Mouse (Mus musculus) CH12.LX (cell line): ENCODE results near the gene Fam133b. TPM values are rescaled to one million over a fixed set of nuclear protein-coding genes. Genes with fewer than 3 reads are reported as not detected.
A peak's percentile ranks its signal among the peaks of the same experiment; 100 is the strongest.

ENCODE experiments used
- DNase-seq: peaks from one replicate; pipeline ENCODE4 v3.0.0-alpha.2; 2013; ENCODE audit errors: extremely low read depth
- H3K27ac ChIP-seq: 2 replicates; pipeline ENCODE4 v1.5.1; 2012; ENCODE audit warnings: low read depth, mild to moderate bottlenecking, control low read depth, moderate library complexity; ENCODE audit not compliant: insufficient read depth
- H3K27me3 ChIP-seq: replicated peaks from 2 replicates; pipeline ENCODE3; 2012; ENCODE audit warnings: inconsistent platforms
- H3K36me3 ChIP-seq, 2 experiments: replicated peaks in 1 of 2; 2 replicates each; pipeline versions ENCODE3 to v1.6.1; 2012; ENCODE audit warnings: inconsistent platforms in 1 of 2, low read length in 1 of 2, mild to moderate bottlenecking in 1 of 2, mixed read lengths in 1 of 2, moderate library complexity in 1 of 2; ENCODE audit not compliant: control insufficient read depth in 1 of 2, insufficient read depth in 1 of 2
- H3K4me1 ChIP-seq, 2 experiments: 2 replicates each; pipeline ENCODE4 v1.6.1; 2012; ENCODE audit warnings: inconsistent platforms in 1 of 2, moderate library complexity in 1 of 2; ENCODE audit not compliant: insufficient read depth in 2 of 2, control insufficient read depth in 1 of 2
- H3K4me2 ChIP-seq: 2 replicates; pipeline ENCODE4 v1.6.1; 2012; ENCODE audit warnings: low read depth, mild to moderate bottlenecking, control low read depth; ENCODE audit not compliant: poor library complexity, insufficient read depth, severe bottlenecking
- H3K4me3 ChIP-seq, 3 experiments: fragments of 150-350 bp in 1 of 3; sonication (generic) in 1 of 3; replicated peaks in 1 of 3; 2 replicates each; pipeline versions ENCODE3 to v1.5.1; 2011 to 2012; ENCODE audit warnings: low read depth in 2 of 3, low read length in 2 of 3, mild to moderate bottlenecking in 2 of 3, moderate library complexity in 2 of 3, control low read depth in 1 of 3, improper control_type of control experiment in 1 of 3, inconsistent platforms in 1 of 3, mixed read lengths in 1 of 3; ENCODE audit not compliant: poor library complexity in 1 of 3
- H3K79me2 ChIP-seq: replicated peaks from 2 replicates; pipeline ENCODE4 v1.6.1; 2012; ENCODE audit warnings: mild to moderate bottlenecking, moderate library complexity; ENCODE audit not compliant: control insufficient read depth, poor library complexity, insufficient read depth, severe bottlenecking; ENCODE audit errors: extremely low read depth
- H3K9ac ChIP-seq: 2 replicates; pipeline ENCODE4 v1.6.1; 2012; ENCODE audit warnings: low read depth, mild to moderate bottlenecking, control low read depth, moderate library complexity; ENCODE audit not compliant: insufficient read depth
- H3K9me3 ChIP-seq: replicated peaks from 2 replicates; pipeline ENCODE3; 2012; ENCODE audit warnings: low read length, inconsistent platforms, mixed read lengths
- BHLHE40 ChIP-seq: IDR thresholded peaks from 2 replicates; pipeline ENCODE4 v1.6.1; 2011; ENCODE audit warnings: mild to moderate bottlenecking, low read depth, low read length, improper control_type of control experiment
- CHD1 ChIP-seq: IDR thresholded peaks from 2 replicates; pipeline ENCODE4 v1.6.1; 2012; ENCODE audit warnings: low read depth, low read length, improper control_type of control experiment, inconsistent platforms
- CHD2 ChIP-seq: IDR thresholded peaks from 2 replicates; pipeline ENCODE4 v1.6.1; 2011; ENCODE audit warnings: low read length, improper control_type of control experiment
- CTCF ChIP-seq, 2 experiments: IDR thresholded peaks in 1 of 2; conservative IDR thresholded peaks in 1 of 2; 2 replicates each; pipeline ENCODE4 v1.5.1; 2011 to 2012; ENCODE audit warnings: low read depth in 2 of 2, low read length in 2 of 2, improper control_type of control experiment in 1 of 2, inconsistent platforms in 1 of 2, mild to moderate bottlenecking in 1 of 2, moderate library complexity in 1 of 2
- E2F4 ChIP-seq: IDR thresholded peaks from 2 replicates; pipeline ENCODE4 v1.6.1; 2011; ENCODE audit warnings: low read depth, low read length, improper control_type of control experiment; ENCODE audit not compliant: insufficient replicate concordance
- ELF1 ChIP-seq: IDR thresholded peaks from 2 replicates; pipeline ENCODE4 v1.6.1; 2014; ENCODE audit warnings: low read depth, mild to moderate bottlenecking, inconsistent platforms, low read length, improper control_type of control experiment
- ETS1 ChIP-seq: conservative IDR thresholded peaks from 2 replicates; pipeline ENCODE4 v1.6.1; 2012; ENCODE audit warnings: low read depth, mild to moderate bottlenecking, inconsistent platforms, low read length, improper control_type of control experiment, moderate library complexity
- HCFC1 ChIP-seq: IDR thresholded peaks from 2 replicates; pipeline ENCODE4 v1.6.1; 2012; ENCODE audit warnings: low read depth, mild to moderate bottlenecking, inconsistent platforms, low read length, improper control_type of control experiment
- IRF4 ChIP-seq: IDR thresholded peaks from 2 replicates; pipeline ENCODE4 v1.6.1; 2014; ENCODE audit warnings: low read depth, mild to moderate bottlenecking, inconsistent platforms, low read length, improper control_type of control experiment
- JUND ChIP-seq: conservative IDR thresholded peaks from 2 replicates; pipeline ENCODE4 v1.6.1; 2011; ENCODE audit warnings: low read depth, low read length, improper control_type of control experiment
- KAT2A ChIP-seq: IDR thresholded peaks from 2 replicates; pipeline ENCODE4 v1.6.1; 2012; ENCODE audit warnings: low read length, improper control_type of control experiment, inconsistent platforms; ENCODE audit not compliant: insufficient replicate concordance
- MAFK ChIP-seq: IDR thresholded peaks from 2 replicates; pipeline ENCODE4 v1.6.1; 2011; ENCODE audit warnings: low read length, improper control_type of control experiment; ENCODE audit not compliant: insufficient replicate concordance
- MAX ChIP-seq: IDR thresholded peaks from 2 replicates; pipeline ENCODE4 v1.6.1; 2011; ENCODE audit warnings: low read length, improper control_type of control experiment
- MAZ ChIP-seq: IDR thresholded peaks from 2 replicates; pipeline ENCODE4 v1.6.1; 2012; ENCODE audit warnings: low read depth, mild to moderate bottlenecking, inconsistent platforms, low read length, improper control_type of control experiment, moderate library complexity
- MEF2A ChIP-seq: IDR thresholded peaks from 2 replicates; pipeline ENCODE4 v1.6.1; 2014; ENCODE audit warnings: low read depth, mild to moderate bottlenecking, inconsistent platforms, low read length, improper control_type of control experiment, borderline replicate concordance
- MXI1 ChIP-seq: IDR thresholded peaks from 2 replicates; pipeline ENCODE4 v1.6.1; 2011; ENCODE audit warnings: mild to moderate bottlenecking, low read depth, low read length, improper control_type of control experiment
- MYC ChIP-seq: IDR thresholded peaks from 2 replicates; pipeline ENCODE4 v1.6.1; 2011; ENCODE audit warnings: low read depth, mild to moderate bottlenecking, improper control_type of control experiment, low read length
- NELFE ChIP-seq: IDR thresholded peaks from 2 replicates; pipeline ENCODE4 v1.6.1; 2011; ENCODE audit warnings: low read depth, low read length, improper control_type of control experiment
- PAX5 ChIP-seq: IDR thresholded peaks from 2 replicates; pipeline ENCODE4 v1.6.1; 2012; ENCODE audit warnings: low read length, inconsistent platforms, mixed read lengths
- POLR2AphosphoS2 ChIP-seq: IDR thresholded peaks from 2 replicates; pipeline ENCODE4 v1.6.1; 2011; ENCODE audit warnings: low read depth, low read length, improper control_type of control experiment
- RAD21 ChIP-seq: IDR thresholded peaks from 2 replicates; pipeline ENCODE4 v1.6.1; 2011; ENCODE audit warnings: low read depth, mild to moderate bottlenecking, low read length, improper control_type of control experiment, moderate library complexity
- RCOR1 ChIP-seq: conservative IDR thresholded peaks from 2 replicates; pipeline ENCODE4 v1.6.1; 2012; ENCODE audit warnings: low read depth, mild to moderate bottlenecking, inconsistent platforms, low read length, improper control_type of control experiment
- TBP ChIP-seq: conservative IDR thresholded peaks from 2 replicates; pipeline ENCODE4 v1.6.1; 2011; ENCODE audit warnings: low read depth, low read length, improper control_type of control experiment
- TCF12 ChIP-seq: IDR thresholded peaks from 2 replicates; pipeline ENCODE4 v1.6.1; 2014; ENCODE audit warnings: low read depth, mild to moderate bottlenecking, inconsistent platforms, low read length, improper control_type of control experiment
- UBTF ChIP-seq: IDR thresholded peaks from 2 replicates; pipeline ENCODE4 v1.6.1; 2012; ENCODE audit warnings: low read depth, mild to moderate bottlenecking, inconsistent platforms, low read length, improper control_type of control experiment, moderate library complexity
- USF2 ChIP-seq: conservative IDR thresholded peaks from 2 replicates; pipeline ENCODE4 v1.6.1; 2011; ENCODE audit warnings: low read depth, low read length, improper control_type of control experiment
- ZC3H11A ChIP-seq: IDR thresholded peaks from 2 replicates; pipeline ENCODE4 v1.6.1; 2012; ENCODE audit warnings: low read depth, mild to moderate bottlenecking, inconsistent platforms, low read length, improper control_type of control experiment
- ZNF384 ChIP-seq: IDR thresholded peaks from 2 replicates; pipeline ENCODE4 v1.6.1; 2012; ENCODE audit warnings: low read depth, low read length, improper control_type of control experiment, inconsistent platforms
- dilution Hi-C: fragments of 300-500 bp; cut with MboI; formaldehyde crosslinking; loops from 2 replicates; pipeline ENCODE4 v1.14.3; 2020; ENCODE audit warnings: low sequenced_read_pairs; ENCODE audit not compliant: extremely low pct_unique_long_range_greater_than_20kb, extremely low pct_ligation_motif_present
- in situ Hi-C: fragments of 300-500 bp; cut with MboI; formaldehyde crosslinking; loops from 3 replicates; pipeline ENCODE4 v1.14.3; 2019; ENCODE audit warnings: low sequenced_read_pairs, low pct_ligation_motif_present, low pct_unique_long_range_greater_than_20kb, mixed read lengths
- polyA plus RNA-seq: library from polyadenylated mRNA; unstranded; fragments of >175 nt; gene quantifications from 2 replicates; pipeline ENCODE4 v1.2.1, GENCODE M21; 2012; ENCODE audit warnings: low read depth; ENCODE audit not compliant: insufficient read length
- total RNA-seq, 2 experiments: library from RNA; depleted of rRNA; stranded (reverse); fragments of 300-350 nt in 1 of 2; fragments of >200 nt in 1 of 2; gene quantifications; 2 replicates each; pipeline ENCODE4 v1.2.3; 2012 to 2014

Gene Fam133b
- total and polyA plus RNA-seq, 3 experiments, result 23.2 to 66.1 (median 55.9) TPM

DNA sequence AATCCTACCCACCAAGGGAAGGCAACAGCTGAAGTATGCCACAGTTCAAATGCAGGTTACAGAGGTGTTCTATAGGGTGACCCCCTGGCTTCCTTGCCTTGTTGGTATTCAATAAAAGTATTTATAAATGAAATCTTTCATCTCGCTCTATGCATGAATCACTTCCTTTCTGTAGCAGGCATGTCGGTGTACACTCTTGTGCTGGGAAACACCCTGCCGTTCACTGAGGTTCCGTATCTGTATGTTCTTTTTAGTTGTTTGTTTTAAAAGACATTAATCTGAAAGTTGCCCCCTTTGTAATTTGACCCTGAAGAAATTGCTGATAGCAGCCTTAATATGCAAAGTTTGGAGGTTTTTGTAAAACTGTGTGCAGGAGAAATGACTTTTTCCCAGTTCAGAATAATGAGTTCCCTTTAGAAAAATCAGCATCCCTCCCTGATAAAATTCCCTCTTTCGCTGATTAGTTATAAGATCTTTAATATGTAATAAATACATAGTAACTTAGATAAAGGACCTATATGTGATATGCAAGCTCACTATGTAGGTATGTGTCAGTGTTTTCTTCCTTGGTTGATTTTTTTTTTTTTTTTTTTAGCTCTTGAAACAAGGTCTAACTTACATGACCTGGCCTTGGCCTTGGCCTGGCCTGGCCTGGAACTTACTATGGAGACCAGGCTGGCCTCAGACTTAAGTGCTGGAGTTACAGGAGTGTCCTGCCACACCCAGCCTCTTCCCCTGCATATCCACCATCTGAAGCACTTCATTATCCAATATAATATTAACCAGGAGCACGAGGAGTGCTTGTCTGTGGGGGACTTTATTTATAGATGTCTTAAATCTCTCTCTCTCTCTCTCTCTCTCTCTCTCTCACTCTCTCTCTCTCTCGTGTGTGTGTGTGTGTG, 34.9 kb upstream of the Fam133b start:
- dilution Hi-C loops, result no loop called here

GRCm38 (mm10) chr5:3509503-3509902, 34.1 kb upstream of the Fam133b start:
- Histone ChIP-seq H3K27me3 (no peaks in the 10 kb centered on the region), H3K9ac (0 out of 2 replicates have a peak overlapping the region, but pooled peaks have one; percentile 9), H3K4me3 (no peak overlapping the region), H3K4me2 (peak overlapping the region; percentile 68), H3K27ac (peak overlapping the region; percentile 87), H3K4me1 (peaks cover 18 to 94% of the 10 kb centered on the region in 2 experiments), H3K9me3 (peaks cover 3% of the 10 kb centered on the region), H3K79me2 (peaks cover 58% of the 10 kb centered on the region), H3K36me3 (peaks cover 17 to 31% of the 10 kb centered on the region in 2 experiments)
- in situ Hi-C loops, result no loop called here
- DNase-seq, result peak; percentile 62
- dilution Hi-C loops, result no loop called here
- TF ChIP-seq JUND (peak; percentile 58), MAZ (no peak), CHD2 (no peak), CHD1 (0 out of 2 replicates have a peak, but pooled peaks have one; percentile 41), HCFC1 (no peak), UBTF (no peak), ELF1 (no peak), TCF12 (0 out of 2 replicates have a peak, but pooled peaks have one; percentile 21), MYC (0 out of 2 replicates have a peak, but pooled peaks have one; percentile 57), TBP (0 out of 2 replicates have a peak, but pooled peaks have one; percentile 28), RAD21 (no peak; the same call in 1 of the 2 replicates), MXI1 (peak; percentile 41; the same call in 1 of the 2 replicates), ZC3H11A (no peak), RCOR1 (0 out of 2 replicates have a peak, but pooled peaks have one; percentile 55), NELFE (no peak), BHLHE40 (peak; percentile 62), KAT2A (no peak), IRF4 (peak; percentile 69; the same call in 1 of the 2 replicates), MEF2A (peak; percentile 57; the same call in 1 of the 2 replicates), E2F4 (no peak), USF2 (no peak), POLR2AphosphoS2 (no peak), ZNF384 (no peak), MAFK (peak; percentile 57; the same call in 1 of the 2 replicates), MAX (peak; percentile 56; the same call in 1 of the 2 replicates), CTCF (conservative IDR thresholded peaks at IDR 0.05 in 1 of 2, IDR thresholded peaks at IDR 0.05 in 1 of 2; ENCODE audit: low read depth in 2 of 2, low read length in 2 of 2) (no peak), ETS1 (peak; percentile 75; the same call in 1 of the 2 replicates)

More for the DNA sequence above, 34.9 kb upstream of the Fam133b start:
- Histone ChIP-seq H3K4me2 (peak overlapping the region; percentile 68), H3K9ac (peak overlapping the region; percentile 44), H3K27me3 (no peaks in the 10 kb centered on the region), H3K36me3 (peaks cover 12 to 29% of the 10 kb centered on the region in 2 experiments), H3K79me2 (peaks cover 63% of the 10 kb centered on the region), H3K4me1 (peaks cover 25 to 94% of the 10 kb centered on the region in 2 experiments), H3K4me3 (no peak overlapping the region), H3K27ac (peak overlapping the region; percentile 87), H3K9me3 (peaks cover 3% of the 10 kb centered on the region)
- in situ Hi-C loops, result no loop called here
- TF ChIP-seq ZNF384 (peak; percentile 84), MXI1 (no peak), TCF12 (no peak), HCFC1 (peak; percentile 18; the same call in 1 of the 2 replicates), CHD1 (peak; percentile 7; the same call in 1 of the 2 replicates), PAX5 (no peak), USF2 (no peak)
- DNase-seq, result no peak
